Mouse (Mus musculus) c-Kit-negative CD71-positive TER-119-positive erythroid progenitor cells, embryonic 14.5 days (primary cell): Measurements from ENCODE around the gene Lgalsl.

ENCODE experiments used
- DNase-seq: peaks from one replicate; pipeline ENCODE4 v3.0.0-alpha.2; 2013; ENCODE audit warnings: low read depth, low spot score

Gene Lgalsl

DNA sequence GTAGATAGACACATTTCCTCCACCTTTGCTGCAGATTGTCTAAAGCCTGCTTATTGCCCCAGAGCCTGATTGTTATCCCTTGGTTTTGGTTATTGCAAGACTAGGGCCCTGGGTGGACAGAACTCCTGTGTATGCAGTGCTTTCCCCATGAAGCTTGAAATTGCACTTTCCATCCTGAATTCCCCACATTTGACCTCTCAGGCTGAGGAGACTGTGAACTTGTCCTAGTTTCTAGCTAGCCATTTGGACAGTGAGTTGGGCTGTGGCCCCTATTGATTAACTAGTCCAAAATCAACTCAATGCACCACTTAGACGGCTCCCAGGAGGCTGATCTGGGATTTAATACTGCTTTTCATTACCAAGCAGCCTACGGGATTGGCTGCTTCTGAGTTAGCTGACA, 6.9 kb downstream of the Lgalsl start:
- DNase-seq, result no peak

DNA sequence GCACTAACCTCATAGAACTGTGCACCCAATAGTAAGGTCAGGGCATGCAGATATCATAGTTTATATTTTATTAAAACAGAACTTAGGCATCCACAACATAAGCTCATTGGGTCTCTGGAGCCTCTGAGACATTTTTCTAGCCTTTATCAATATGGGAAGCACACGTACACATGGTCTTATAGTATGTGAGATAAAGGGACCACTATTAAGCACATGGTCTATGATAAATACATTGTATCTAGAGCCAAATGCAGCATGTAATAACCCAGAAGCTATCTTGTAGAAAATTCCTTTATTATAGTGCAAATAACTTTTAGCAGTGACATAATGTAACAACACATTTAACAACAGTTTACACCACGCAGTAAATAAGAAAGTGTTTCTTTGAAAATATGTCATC, 7.6 kb downstream of the Lgalsl start:
- no peak for DNase-seq

DNA sequence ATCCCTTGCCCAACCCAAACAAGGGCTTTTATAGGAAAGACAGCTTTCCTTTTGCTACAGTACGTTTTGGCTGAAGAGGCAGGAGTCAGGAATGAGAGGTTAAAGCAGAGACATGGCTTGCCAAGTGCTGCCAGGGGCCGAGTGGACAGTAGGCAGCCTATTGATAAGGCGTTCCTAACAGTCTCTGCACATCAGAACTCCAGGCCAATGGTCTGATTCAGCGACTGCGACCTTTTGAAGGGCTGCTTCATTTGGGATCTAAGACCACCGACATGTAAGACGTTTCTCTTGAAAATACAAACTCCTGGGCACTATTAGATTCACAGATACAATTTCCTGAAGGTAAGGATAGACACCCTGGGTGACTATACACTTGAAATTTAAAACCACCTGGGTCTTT, 9.5 kb downstream of the Lgalsl start:
- DNase-seq, result no peak

DNA sequence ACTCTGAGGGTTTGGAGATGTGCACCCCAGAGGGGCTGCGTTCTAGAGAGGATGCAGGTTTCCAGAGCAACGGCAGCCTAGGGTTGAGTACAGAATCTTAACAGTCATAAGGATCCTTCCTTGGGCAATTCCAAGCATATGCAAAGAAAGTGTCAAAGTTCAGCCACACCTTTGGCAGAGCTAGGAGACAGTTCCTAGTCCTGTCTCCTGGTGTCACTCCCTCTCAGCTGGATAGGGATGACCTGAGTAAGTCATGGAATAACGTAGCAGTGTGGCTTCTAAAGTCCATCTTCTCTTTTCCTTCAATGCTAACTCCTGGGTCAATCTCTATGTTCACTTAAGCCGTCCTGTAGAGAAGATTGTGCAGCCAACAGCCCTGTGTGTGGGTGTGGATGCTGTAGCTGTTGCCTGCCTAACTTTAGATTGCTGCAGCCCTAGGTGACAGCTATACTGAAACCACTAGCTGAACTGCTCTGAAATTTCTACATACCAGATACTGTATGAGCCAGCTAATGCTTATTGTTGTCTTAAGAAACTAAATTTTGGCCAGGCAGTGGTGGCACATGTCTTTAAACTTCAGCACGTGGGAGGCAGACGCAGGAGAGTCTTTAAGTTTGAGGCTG, 16.8 kb downstream of the Lgalsl start:
- DNase-seq, result no peak

DNA sequence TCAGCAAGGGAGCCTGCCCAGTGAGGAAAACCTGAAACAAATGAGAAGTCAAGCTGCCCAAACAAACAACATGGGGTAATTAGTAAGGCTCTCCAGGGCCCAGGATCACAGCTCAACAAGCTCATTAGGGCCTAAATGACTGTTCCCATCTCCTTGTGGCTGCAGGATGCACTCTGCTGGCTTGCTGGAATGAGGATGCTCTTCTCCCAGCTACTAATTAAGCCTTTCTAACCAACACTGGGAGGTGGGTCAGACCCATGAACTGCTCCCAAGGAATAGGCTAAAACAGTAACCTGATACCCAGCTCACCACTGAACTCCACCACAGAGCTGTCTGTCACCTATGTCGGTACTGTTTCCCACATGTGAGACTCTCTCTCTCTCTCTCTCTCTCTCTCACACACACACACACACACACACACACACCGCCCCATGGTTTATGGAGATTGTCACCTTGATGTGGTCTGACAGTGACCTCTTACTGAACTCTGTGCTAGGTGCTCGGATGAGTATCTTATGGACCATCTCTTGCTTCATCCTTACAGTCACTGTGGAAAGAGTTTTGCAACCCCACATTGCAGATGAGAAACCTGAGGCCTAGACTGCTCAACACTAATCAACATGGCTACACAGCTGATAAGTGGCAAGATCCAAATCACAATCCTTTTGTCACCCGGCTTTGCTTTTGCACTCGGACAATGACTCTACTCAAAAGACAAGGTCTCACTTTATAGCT, 18.5 kb downstream of the Lgalsl start:
- DNase-seq, result no peak

DNA sequence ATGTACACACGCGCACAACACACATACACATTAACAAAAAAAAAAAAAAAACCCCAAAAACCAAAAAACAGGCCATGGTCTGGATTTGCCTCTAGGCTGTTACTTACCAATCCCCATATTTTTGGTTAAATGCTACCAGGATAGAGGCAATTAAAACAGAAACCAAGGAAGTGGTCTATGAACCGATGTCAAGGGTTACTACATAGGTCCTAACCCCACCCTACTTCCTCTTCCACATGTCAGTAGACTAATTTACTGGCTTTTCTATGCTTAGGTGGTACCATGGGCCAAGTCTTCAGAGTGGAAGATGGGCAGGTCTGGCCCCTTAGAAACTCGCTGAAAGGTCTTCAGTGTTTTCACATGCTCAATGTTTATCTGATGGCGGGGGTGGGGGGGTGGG, 24.2 kb downstream of the Lgalsl start:
- DNase-seq, result no peak

DNA sequence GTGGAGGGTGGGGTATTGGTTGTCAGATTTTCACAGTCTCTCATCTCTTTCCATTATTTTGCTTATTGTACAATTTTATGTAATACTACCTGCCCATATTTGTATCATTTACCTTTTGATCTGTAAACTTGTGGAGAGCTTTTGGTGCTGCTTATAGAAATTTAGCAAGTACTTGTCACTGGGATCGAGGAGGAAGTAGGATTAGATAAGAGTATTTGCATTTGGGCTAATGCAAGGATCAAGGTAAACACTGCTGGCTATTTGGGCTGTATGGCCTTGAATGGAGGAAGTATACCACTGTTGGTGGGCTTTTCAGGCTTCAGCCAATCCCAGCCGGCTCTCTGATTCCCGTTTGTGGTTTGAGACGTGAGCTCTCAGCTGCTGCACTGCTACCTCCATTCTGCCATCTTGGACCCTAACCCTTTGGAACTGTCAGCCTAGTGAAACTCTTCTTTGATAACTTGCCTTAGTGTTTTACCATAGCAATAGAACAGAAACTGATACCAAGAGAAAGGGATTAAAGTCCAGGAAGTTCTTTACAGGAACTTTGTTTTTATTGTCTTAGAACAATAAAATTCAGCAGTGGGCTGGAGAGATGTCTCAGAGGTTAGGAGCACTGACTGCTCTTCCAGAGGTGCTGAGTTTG, 25.1 kb downstream of the Lgalsl start:
- DNase-seq, result no peak

DNA sequence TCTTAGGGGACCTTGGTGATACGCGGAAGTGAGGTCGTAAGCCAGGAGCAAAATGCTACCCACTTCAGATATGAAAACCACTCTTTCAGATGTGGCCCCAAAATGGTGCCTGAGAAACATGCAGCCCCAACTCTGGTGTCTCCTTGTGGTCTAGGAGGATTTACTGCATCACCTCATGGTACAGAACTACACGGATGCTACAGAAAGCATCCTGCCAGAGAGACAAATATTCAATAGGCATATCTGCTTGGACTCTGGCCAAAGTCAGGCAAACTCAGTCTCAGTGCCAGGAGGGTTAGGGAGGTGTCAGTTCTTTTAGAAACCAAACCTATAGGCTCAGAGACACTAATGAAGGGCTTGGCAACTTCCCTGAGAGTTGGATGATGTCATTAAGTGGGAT, 26.4 kb downstream of the Lgalsl start:
- no peak for DNase-seq

DNA sequence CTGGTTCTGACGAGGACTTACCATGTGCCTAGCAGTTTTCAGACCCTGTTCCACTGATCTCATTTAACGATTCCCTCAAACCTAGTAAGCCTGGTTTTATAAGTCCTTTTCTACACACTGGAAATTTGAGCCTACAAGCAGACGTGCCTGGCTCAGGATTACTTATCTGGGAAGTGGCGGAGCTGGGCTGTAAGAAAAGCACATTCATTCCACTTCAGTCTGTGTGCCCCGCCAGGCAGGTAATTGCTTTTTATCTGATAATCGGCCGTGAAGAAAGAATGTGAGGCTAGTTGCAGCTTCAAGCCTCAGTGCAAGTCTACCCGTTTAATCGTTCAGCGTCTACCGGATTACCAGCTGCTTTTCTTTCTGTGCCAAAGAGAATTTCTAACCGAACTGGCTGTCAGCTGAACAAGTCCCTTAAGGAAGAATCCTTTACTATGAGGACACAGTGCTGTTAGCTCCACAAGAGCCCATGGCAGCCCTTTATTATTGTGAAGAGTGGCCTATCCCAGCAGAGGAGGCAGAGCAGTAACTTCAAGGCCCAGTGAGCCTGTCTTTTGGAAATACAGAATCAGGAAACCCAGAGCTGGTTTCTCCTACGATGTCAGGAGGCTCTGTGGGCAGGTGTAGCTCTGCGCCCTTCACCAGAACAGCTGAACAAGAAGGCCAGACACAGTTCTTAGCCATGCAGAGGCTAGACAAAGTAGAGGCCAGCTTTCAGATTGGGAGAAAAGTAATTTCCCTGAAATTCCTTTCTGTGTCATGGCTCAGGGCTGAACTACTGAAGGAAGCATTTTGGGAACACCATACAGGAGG, 30.4 kb downstream of the Lgalsl start:
- no peak for DNase-seq

DNA sequence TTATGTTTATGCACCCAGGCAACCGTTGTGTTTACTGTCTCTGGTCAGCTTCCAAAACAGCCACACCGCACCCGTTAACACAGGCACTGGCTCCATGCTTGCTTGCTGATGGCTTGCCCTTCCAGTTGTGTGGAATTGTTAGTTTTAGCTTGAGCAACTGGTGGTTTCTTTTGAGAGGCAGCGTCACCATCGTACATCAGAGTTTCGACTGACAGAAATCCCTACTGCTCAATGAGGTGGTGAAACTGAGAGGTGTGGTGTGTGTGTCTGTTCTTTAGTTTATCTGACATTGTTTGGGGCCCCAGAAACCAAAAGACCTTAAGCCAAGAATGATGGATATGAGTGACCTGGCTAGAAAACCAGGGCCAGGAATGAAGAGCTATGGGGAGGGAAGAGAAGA, 33.0 kb downstream of the Lgalsl start:
- no peak for DNase-seq

DNA sequence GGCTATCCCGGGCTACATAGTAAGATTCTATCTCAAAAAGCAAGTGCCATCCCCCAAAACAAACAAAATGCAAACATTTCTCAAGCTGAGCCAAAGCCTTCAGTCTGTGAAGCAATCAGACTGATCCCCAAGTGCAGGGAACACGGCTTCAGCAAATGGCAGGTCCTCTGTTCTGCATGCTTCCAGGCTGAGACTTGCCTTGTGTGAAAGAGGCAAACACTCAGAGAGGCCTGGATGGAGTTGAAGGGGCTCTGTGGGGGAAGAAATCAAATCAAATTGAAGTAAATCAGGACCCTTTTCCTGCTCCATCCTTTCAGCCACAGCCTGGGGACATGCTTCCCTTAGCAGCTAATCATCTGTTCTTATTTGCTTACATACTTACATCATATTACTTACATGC, 35.4 kb downstream of the Lgalsl start:
- DNase-seq, result no peak

DNA sequence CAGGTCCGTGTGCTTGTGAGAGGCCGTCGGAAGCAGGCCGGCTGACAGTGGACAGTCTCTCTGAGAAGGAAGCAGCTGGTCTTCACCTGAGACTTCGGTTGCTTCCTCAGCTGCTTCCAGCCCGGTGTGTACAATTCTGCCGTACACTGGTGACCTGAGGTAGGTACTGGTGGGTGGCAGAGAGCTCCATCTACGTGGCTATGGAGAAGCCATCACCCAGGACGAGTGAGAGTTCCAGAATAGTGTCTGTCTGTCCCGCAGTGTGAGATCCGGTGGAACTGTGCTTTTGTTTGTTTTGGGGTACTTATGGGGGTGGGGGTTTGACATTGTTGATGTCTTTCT, 36.0 kb downstream of the Lgalsl start:
- no peak for DNase-seq

DNA sequence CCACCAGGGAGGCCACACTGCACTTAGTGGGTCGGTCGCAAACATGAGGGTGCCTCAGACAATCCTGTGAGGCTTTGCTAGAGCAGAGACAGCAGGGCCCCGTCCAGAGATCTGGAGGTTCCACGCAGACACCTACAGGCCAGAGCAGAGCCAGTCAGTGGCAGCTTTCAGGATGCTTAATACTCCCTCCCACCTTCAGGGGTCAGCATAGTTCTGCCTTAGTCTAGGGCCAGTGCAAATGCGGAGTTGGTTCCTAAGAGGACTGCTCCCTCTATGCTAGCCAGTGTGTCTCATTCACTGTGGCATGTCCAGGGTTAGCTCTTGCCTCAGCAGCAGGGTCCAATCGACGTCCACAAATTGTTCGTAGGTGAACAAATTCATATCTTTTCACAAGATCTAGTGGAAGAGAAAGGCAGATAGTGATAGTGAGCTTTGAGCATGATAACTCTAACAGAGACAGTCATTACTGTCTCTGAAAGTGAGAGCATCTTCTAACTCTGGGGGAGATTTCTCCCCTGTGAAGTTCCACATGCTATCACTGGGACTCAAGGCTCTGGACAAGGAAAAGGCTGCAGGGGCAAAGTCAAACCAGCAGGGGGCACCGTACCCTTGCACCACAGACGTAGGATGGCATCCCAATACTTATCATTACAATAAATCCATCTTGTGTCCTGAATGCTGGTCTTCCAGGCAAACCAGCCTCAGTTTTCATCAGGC, 36.5 kb downstream of the Lgalsl start:
- peak; percentile 43 for DNase-seq

DNA sequence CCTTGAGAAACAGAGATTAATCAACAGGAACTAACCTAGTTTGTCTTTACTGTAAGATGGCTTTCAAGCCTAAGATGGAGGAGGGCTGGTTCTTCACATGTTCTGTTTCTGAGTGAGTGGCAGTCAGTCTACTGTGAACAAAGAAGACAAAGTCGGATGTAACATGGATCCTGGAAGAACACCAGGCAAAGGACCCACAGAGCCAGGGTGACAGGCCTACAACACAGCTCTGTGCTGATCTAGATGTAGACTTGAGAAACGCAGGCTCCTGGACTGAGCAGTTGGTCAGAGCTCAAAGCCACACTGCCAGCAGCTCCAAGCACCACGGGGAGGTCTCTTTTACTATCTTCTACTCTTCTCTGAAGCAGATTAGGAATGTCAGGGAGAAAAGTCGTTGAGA, 37.2 kb downstream of the Lgalsl start:
- DNase-seq, result no peak

DNA sequence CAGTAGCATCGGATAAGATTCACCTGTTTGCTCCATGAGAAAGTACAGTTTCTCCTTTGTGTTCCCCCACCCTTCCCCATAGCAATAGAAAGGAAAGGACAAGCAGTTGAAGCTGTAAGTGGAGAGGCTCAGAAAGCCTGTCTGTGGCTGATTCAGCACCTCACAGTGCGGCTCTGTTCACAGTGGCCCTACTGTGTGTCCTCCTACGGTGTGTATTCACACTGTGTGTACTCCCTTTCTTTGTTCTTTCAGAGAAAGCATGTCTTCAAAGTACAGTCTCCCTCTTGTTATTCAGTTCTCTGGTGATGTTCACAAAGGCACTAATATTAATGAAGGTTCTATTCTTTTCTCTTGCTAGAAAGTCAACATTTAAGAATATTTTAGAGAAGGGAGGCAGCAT, 38.2 kb downstream of the Lgalsl start:
- no peak for DNase-seq

DNA sequence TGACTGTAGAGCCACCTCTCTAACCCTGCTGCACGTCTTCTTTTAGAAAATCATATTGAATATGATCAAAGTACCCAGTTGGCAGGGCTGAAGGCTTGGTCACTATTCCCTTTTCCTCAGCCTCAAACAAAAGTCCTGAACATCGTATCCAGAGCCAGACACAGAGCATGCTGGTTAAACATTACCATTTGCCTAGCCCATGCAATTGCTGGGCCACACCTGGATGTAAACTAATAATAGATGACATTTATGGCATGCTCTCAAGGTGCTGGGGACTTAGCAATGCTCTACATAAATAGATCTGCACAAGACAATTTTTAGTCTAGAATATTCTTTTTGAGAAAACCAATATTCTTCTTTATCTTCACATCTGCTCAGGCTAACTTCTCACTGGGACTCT, 39.5 kb downstream of the Lgalsl start:
- no peak for DNase-seq

DNA sequence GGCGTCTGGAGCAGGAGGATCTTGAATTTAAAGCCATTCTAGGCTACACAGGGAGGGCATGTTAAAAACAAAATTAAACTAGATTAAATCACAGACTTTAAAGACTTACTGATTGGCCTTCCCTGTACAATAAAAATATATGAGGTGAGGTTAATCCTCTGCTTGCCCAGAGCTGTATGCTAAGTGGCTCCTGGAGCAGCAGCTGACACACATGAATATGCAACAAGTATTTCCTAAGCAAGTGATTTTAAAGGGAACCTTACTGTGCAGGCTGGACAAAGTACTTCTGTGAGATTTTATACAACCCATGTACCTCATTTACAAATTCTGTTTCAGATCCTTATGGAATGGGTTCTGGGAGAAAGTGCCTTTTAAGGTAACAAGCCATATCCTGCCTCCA, 41.8 kb downstream of the Lgalsl start:
- DNase-seq, result no peak

DNA sequence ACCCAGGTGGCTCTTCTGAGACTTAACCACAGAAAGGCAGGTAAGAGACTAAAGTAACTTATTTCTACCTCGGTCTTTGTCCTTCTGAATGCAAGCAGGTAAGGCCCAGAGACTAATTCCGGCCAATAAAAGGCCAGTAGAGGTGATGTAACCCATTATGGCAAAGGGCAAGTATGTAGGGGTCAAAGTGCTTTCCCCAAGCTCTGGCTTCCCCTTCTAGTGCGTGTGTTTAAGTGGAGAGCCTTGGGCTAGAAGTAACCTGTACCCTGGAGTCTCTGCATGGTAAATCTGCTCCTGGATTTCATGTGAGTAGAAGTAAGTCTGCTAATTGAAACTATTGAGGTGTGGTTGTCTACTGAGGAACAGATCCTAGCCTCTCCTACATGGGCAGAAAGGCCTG, 42.8 kb downstream of the Lgalsl start:
- DNase-seq, result no peak

DNA sequence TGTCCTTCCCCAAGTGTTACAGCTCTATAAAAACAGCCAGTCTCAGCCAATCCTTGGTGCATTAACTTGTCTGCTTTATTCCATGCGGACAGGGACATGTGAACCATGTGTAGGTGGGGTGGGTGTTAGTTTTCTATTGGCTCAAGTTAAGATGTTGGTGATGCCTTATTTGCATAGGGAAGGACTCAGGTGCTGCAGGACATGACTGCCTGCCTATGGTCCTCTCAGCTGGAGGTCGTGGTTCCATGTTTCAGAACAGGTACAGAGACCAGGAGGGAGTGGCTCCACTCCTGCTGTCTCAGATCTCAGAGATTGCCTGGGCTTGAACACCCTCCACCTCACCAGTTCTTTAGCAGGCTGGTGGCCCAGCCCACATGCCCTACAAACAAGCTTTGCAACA, 44.7 kb downstream of the Lgalsl start:
- DNase-seq, result no peak

DNA sequence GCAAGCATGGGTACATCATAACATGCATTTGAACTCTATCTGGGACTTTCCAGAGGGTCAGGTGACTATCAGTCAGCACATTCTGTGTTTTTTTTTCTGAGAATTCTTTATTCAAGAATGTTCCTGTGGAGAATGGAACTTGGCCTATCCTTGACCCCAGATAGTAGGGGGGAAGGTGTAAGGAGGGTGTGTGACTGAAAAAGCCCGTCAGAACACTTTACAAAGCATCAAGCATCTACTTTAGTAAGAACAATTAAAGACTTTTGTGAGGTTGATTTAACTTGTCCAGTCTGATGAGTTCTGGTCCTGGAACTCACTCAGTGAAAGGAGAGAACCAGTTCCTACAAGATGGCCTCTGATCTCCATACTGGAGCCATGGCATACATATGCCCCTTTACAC, 45.7 kb downstream of the Lgalsl start:
- no peak for DNase-seq

DNA sequence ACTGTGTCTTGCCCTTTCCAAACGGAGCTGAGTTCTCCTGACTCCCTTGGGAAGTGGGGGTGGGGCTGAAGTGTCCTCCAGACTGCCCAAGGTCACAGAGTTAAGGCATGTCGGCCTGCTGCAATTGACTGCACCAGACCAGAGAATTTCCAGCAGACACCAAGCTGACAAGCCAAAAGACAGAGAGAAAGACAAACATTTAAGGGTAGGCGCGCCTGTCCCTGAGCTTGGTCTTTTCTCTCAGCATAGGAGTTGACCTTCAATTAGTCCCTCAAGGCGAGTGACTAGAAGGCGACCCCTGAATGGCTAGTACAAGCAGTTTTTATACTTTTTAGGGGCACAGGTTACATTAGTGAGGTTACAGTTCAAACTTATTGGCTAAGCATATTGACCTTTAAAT, 46.1 kb downstream of the Lgalsl start:
- DNase-seq, result no peak

DNA sequence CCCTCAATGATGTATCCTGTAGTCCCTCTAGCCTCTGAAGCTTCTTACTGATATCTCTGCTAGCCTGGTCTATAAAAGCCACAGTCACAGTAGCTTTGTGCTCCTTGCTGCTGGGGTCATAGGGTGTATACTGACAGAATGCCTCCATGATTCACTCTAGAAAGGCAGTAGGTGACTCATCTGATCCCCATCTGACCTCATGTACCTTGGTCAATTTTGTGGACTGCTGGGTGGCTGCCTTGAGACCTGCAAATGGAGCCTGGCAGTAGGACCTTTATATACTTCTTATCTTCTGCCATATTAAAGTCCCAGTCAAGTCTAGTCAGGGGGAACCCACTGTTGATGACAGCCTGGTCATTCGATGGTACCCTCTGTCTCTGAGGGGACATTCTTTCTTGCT, 47.4 kb downstream of the Lgalsl start:
- no peak for DNase-seq
